Mouse (Mus musculus): Measurements from ENCODE around the gene 2210016L21Rik. TPM values are rescaled to one million over a fixed set of nuclear protein-coding genes. Genes with fewer than 3 reads are reported as not detected.
A peak's percentile ranks its signal among the peaks of the same experiment; 100 is the strongest.
"Not testable (repeated sequence)": the region's sequence is repeated elsewhere in the genome, so short reads cannot be mapped to it uniquely, and the experiment has no call there.

The 2210016L21Rik gene
- total and polyA plus RNA-seq, 2 experiments from 2014 or later, result 81.0 to 170 TPM

GRCm38 (mm10) chr5:114922366-114922731 lies 19.6 kb upstream of the 2210016L21Rik start:
- ATAC-seq, result no peak
- Histone ChIP-seq H3K27ac (ENCODE audit: low read depth, low read length) (no peak overlapping the region), H3K4me2 (ENCODE audit: low read depth) (no peak overlapping the region), H3K36me3 (ENCODE audit: insufficient read depth) (no peaks in the 10 kb centered on the region), H3K27me3 (ENCODE audit: insufficient read depth, low read length) (no peaks in the 10 kb centered on the region), H3K9ac (no peak overlapping the region), H3K4me1 (ENCODE audit: insufficient read depth) (no peaks in the 10 kb centered on the region), H3K4me3 (ENCODE audit: low read depth, low read length) (no peak overlapping the region), H3K9me3 (ENCODE audit: low read length) (no peaks in the 10 kb centered on the region)
- no peak for DNase-seq
- TF ChIP-seq CTCF (IDR thresholded peaks at IDR 0.05; ENCODE audit: low read depth), result no peak
- 66% methylated on average over 10 of the region's 10 CpGs for WGBS

- H3K27ac ChIP-seq (ENCODE audit: low read depth, low read length), result no peak within 1 kb of the TSS
- no peak within 1 kb of the TSS for H3K9ac ChIP-seq
- ATAC-seq (no peak), DNase-seq (peak; percentile 29)
- no peak within 1 kb of the TSS for H3K4me3 ChIP-seq (ENCODE audit: low read depth, low read length)
- no peaks in the 10 kb centered on the region for H3K27me3 ChIP-seq (ENCODE audit: insufficient read depth, low read length)
- no peaks in the 10 kb centered on the region for H3K36me3 ChIP-seq (ENCODE audit: insufficient read depth)
- no peak for TF ChIP-seq CTCF (IDR thresholded peaks at IDR 0.05; ENCODE audit: low read depth)
- H3K9me3 ChIP-seq (ENCODE audit: low read length), result no peaks in the 10 kb centered on the region
- WGBS, result 34% methylated on average over 15 of the region's 15 CpGs
- H3K4me2 ChIP-seq (ENCODE audit: low read depth), result peak within 1 kb of the TSS; percentile 33
- H3K4me1 ChIP-seq (ENCODE audit: insufficient read depth), result no peaks in the 10 kb centered on the region
These were observed 18.9 kb upstream of the 2210016L21Rik start, which contains the start of gene Oasl1 for GRCm38 (mm10) chr5:114922998-114923473. Oasl1 (plus strand) TSS chr5:114923240.

- Histone ChIP-seq H3K27ac (ENCODE audit: low read depth, low read length) (no peak overlapping the region), H3K4me1 (ENCODE audit: insufficient read depth) (no peaks in the 10 kb centered on the region), H3K27me3 (ENCODE audit: insufficient read depth, low read length) (no peaks in the 10 kb centered on the region), H3K9ac (no peak overlapping the region), H3K4me2 (ENCODE audit: low read depth) (no peak overlapping the region), H3K9me3 (ENCODE audit: low read length) (no peaks in the 10 kb centered on the region), H3K36me3 (ENCODE audit: insufficient read depth) (no peaks in the 10 kb centered on the region), H3K4me3 (ENCODE audit: low read depth, low read length) (no peak overlapping the region)
- no peak for TF ChIP-seq CTCF (IDR thresholded peaks at IDR 0.05; ENCODE audit: low read depth)
- ATAC-seq (no peak), DNase-seq (no peak)
- 61% methylated on average over 1 of the region's 1 CpGs for WGBS
These were observed 15.7 kb upstream of the 2210016L21Rik start for GRCm38 (mm10) chr5:114926153-114926684.

GRCm38 (mm10) chr5:114926753-114927152 lies 15.2 kb upstream of the 2210016L21Rik start:
- DNase-seq (no peak), ATAC-seq (no peak)
- Histone ChIP-seq H3K4me3 (ENCODE audit: low read depth, low read length) (no peak overlapping the region), H3K4me1 (ENCODE audit: insufficient read depth) (no peaks in the 10 kb centered on the region), H3K9me3 (ENCODE audit: low read length) (no peaks in the 10 kb centered on the region), H3K27me3 (ENCODE audit: insufficient read depth, low read length) (no peaks in the 10 kb centered on the region), H3K27ac (ENCODE audit: low read depth, low read length) (no peak overlapping the region), H3K36me3 (ENCODE audit: insufficient read depth) (no peaks in the 10 kb centered on the region), H3K4me2 (ENCODE audit: low read depth) (no peak overlapping the region), H3K9ac (no peak overlapping the region)
- no peak for TF ChIP-seq CTCF (IDR thresholded peaks at IDR 0.05; ENCODE audit: low read depth)
- WGBS, result 83% methylated on average over 9 of the region's 9 CpGs

GRCm38 (mm10) chr5:114931626-114932025 lies 10.3 kb upstream of the 2210016L21Rik start:
- Histone ChIP-seq H3K4me1 (ENCODE audit: insufficient read depth) (no peaks in the 10 kb centered on the region), H3K9me3 (ENCODE audit: low read length) (no peaks in the 10 kb centered on the region), H3K36me3 (ENCODE audit: insufficient read depth) (no peaks in the 10 kb centered on the region), H3K27me3 (ENCODE audit: insufficient read depth, low read length) (no peaks in the 10 kb centered on the region), H3K4me2 (ENCODE audit: low read depth) (no peak overlapping the region), H3K9ac (no peak overlapping the region), H3K4me3 (ENCODE audit: low read depth, low read length) (no peak overlapping the region), H3K27ac (ENCODE audit: low read depth, low read length) (no peak overlapping the region)
- DNase-seq (no peak), ATAC-seq (no peak)
- no peak for TF ChIP-seq CTCF (IDR thresholded peaks at IDR 0.05; ENCODE audit: low read depth)
- WGBS, result 63% methylated on average over 5 of the region's 5 CpGs

GRCm38 (mm10) chr5:114933206-114933605 lies 8.8 kb upstream of the 2210016L21Rik start:
- no peak overlapping the region for H3K9ac ChIP-seq
- H3K4me1 ChIP-seq (ENCODE audit: insufficient read depth), result no peaks in the 10 kb centered on the region
- ATAC-seq (no peak), DNase-seq (no peak)
- no peak overlapping the region for H3K27ac ChIP-seq (ENCODE audit: low read depth, low read length)
- no peaks in the 10 kb centered on the region for H3K27me3 ChIP-seq (ENCODE audit: insufficient read depth, low read length)
- WGBS, result 85% methylated on average over 8 of the region's 8 CpGs
- H3K4me3 ChIP-seq (ENCODE audit: low read depth, low read length), result no peak overlapping the region
- no peaks in the 10 kb centered on the region for H3K9me3 ChIP-seq (ENCODE audit: low read length)
- no peak overlapping the region for H3K4me2 ChIP-seq (ENCODE audit: low read depth)
- no peak for TF ChIP-seq CTCF (IDR thresholded peaks at IDR 0.05; ENCODE audit: low read depth)
- H3K36me3 ChIP-seq (ENCODE audit: insufficient read depth), result no peaks in the 10 kb centered on the region

GRCm38 (mm10) chr5:114935838-114936237 lies 6.1 kb upstream of the 2210016L21Rik start:
- TF ChIP-seq CTCF (IDR thresholded peaks at IDR 0.05; ENCODE audit: low read depth), result no peak
- Histone ChIP-seq H3K4me3 (ENCODE audit: low read depth, low read length) (no peak overlapping the region), H3K9me3 (ENCODE audit: low read length) (no peaks in the 10 kb centered on the region; the same call in 1 of the 2 replicates), H3K4me2 (ENCODE audit: low read depth) (no peak overlapping the region), H3K9ac (no peak overlapping the region), H3K27me3 (ENCODE audit: insufficient read depth, low read length) (no peaks in the 10 kb centered on the region), H3K4me1 (ENCODE audit: insufficient read depth) (no peaks in the 10 kb centered on the region), H3K36me3 (ENCODE audit: insufficient read depth) (no peaks in the 10 kb centered on the region), H3K27ac (ENCODE audit: low read depth, low read length) (no peak overlapping the region)
- DNase-seq, result peak; percentile 28
- WGBS, result 9% methylated on average over 3 of the region's 3 CpGs
- ATAC-seq, result 0 out of 2 replicates have a peak, but pooled peaks have one; percentile 18

GRCm38 (mm10) chr5:114941138-114941537 lies 820 bp upstream of the 2210016L21Rik start:
- H3K27me3 ChIP-seq (ENCODE audit: insufficient read depth, low read length); DNase-seq; H3K4me3 ChIP-seq (ENCODE audit: low read depth, low read length); H3K27ac ChIP-seq (ENCODE audit: low read depth, low read length); H3K36me3 ChIP-seq (ENCODE audit: insufficient read depth); H3K4me1 ChIP-seq (ENCODE audit: insufficient read depth); H3K9me3 ChIP-seq (ENCODE audit: low read length); ATAC-seq; H3K4me2 ChIP-seq (ENCODE audit: low read depth); H3K9ac ChIP-seq: not testable (repeated sequence)
- 57% methylated on average over 3 of the region's 3 CpGs for WGBS

Data from forebrain, postnatal 0 days (tissue).